Mouse (Mus musculus): ENCODE data around the gene Exoc3l2.

GRCm38 (mm10) chr7:19466602-19467145 is 3.5 kb downstream of the Exoc3l2 start:
- no peak for TF ChIP-seq POLR2A (IDR thresholded peaks at IDR 0.05; ENCODE audit: control insufficient read depth, extremely low read depth, insufficient read depth, low read length, poor library complexity)
- TF ChIP-seq CTCF (IDR thresholded peaks at IDR 0.05; ENCODE audit: borderline replicate concordance, control insufficient read depth, extremely low read depth, insufficient read depth, low read length, poor library complexity) = no peak

All from thymus, adult 2 months (tissue).